Mouse (Mus musculus) G1E (cell line): ENCODE data around the gene Plk5.

Source experiments
- CTCF ChIP-seq: IDR thresholded peaks from 2 replicates; pipeline ENCODE4 v1.5.1; 2012; ENCODE audit warnings: low read depth, low read length, inconsistent platforms, mixed read lengths
- GATA1 ChIP-seq: IDR thresholded peaks from 2 replicates; pipeline ENCODE4 v1.6.1; 2012; ENCODE audit warnings: borderline replicate concordance, low read length, inconsistent platforms, mixed read lengths
- GATA2 ChIP-seq: IDR thresholded peaks from 2 replicates; pipeline ENCODE4 v1.6.1; 2012; ENCODE audit warnings: low read depth, low read length, inconsistent platforms, borderline replicate concordance
- POLR2AphosphoS5 ChIP-seq: IDR thresholded peaks from 2 replicates; pipeline ENCODE4 v1.6.1; 2012; ENCODE audit warnings: low read depth, low read length, inconsistent platforms; ENCODE audit not compliant: insufficient replicate concordance
- TAL1 ChIP-seq: conservative IDR thresholded peaks from 2 replicates; pipeline ENCODE4 v1.6.1; 2012; ENCODE audit warnings: low read depth, low read length, inconsistent platforms, mixed read lengths

DNA sequence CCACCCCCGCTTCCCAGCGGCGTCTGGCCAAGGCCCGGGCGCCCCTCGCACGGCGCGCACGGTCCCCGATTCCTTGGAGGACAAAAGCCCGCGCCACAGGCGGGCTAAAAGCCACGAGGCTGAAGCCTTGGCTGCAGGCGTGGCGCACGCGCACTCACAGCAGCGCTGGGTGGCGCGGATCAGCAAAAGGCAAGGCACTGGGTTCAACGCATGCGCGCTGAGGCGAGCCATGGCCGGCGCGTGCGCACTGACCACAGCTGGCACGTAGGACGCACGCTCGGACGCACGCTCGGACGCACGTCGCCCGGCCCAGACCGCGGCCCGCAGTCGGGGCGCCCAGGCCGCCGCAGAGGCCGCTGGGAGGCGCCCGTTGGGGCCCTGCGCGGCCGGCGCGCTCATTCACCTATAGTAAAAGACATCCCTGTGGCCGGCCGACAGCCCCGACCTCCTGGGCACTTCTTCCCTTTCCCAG is 42.5 kb downstream of the Plk5 start:
- TF ChIP-seq CTCF = no peak
- TF ChIP-seq TAL1 = no peak
- TF ChIP-seq GATA2 = no peak
- no peak for TF ChIP-seq GATA1
- TF ChIP-seq POLR2AphosphoS5 = no peak
